Mouse (Mus musculus) retina, postnatal 1 day (tissue): Measurements from ENCODE around the gene Rasl10a.
"Not testable (repeated sequence)": the region's sequence is repeated elsewhere in the genome, so short reads cannot be mapped to it uniquely, and the experiment has no call there.

ENCODE experiments used
- DNase-seq: peaks from one replicate; pipeline ENCODE4 v3.0.0-alpha.2; 2012

Rasl10a gene

GRCm38 (mm10) chr11:5076843-5077242 lies 18.9 kb downstream of the Rasl10a start:
- not testable (repeated sequence) for DNase-seq

GRCm38 (mm10) chr11:5089147-5089546 lies 31.2 kb downstream of the Rasl10a start:
- DNase-seq: no peak

- DNase-seq: peak; percentile 53
Measured at GRCm38 (mm10) chr11:5091706-5092105, 33.8 kb downstream of the Rasl10a start.

- no peak for DNase-seq
Measured at GRCm38 (mm10) chr11:5095877-5096276, 37.9 kb downstream of the Rasl10a start.

- DNase-seq: no peak
Measured at GRCm38 (mm10) chr11:5096480-5097020, 38.6 kb downstream of the Rasl10a start.

- peak; percentile 33 for DNase-seq
Measured at GRCm38 (mm10) chr11:5098035-5098735, 40.3 kb downstream of the Rasl10a start.

GRCm38 (mm10) chr11:5098736-5099542 lies 41.0 kb downstream of the Rasl10a start, which contains the start of the genes Rhbdd3 and Ewsr1:
TSS of gene Rhbdd3 (plus strand) at chr11:5098926.
TSS of gene Ewsr1 (minus strand) at chr11:5099266.
- peak; percentile 99 for DNase-seq

GRCm38 (mm10) chr11:5099576-5100183 lies 41.8 kb downstream of the Rasl10a start:
- DNase-seq: peak; percentile 90

- no peak for DNase-seq
Measured at GRCm38 (mm10) chr11:5100283-5100682, 42.4 kb downstream of the Rasl10a start.

- DNase-seq: no peak
Measured at GRCm38 (mm10) chr11:5100801-5101200, 42.9 kb downstream of the Rasl10a start.

GRCm38 (mm10) chr11:5101641-5102040 lies 43.7 kb downstream of the Rasl10a start:
- DNase-seq: no peak

- DNase-seq: no peak
Measured at GRCm38 (mm10) chr11:5102384-5102783, 44.5 kb downstream of the Rasl10a start.

- no peak for DNase-seq
Measured at GRCm38 (mm10) chr11:5103986-5104509, 46.1 kb downstream of the Rasl10a start.

- DNase-seq: no peak
Measured at GRCm38 (mm10) chr11:5109441-5109840, 51.5 kb downstream of the Rasl10a start.
